Mouse (Mus musculus) hindbrain, embryonic 12.5 days (tissue): ENCODE results near the gene Myzap. TPM values are rescaled to one million over a fixed set of nuclear protein-coding genes. Genes with fewer than 3 reads are reported as not detected.

Experiments
- ATAC-seq: fragments of 200-750 bp; cut with Nextera tagmentation; 2 replicates; pipeline ENCODE4 v1.8.0; 2017; ENCODE audit warnings: moderate TSS enrichment; ENCODE audit not compliant: low FRiP score
- H3K27ac ChIP-seq: fragments of 300-500 bp; sonication (generic); 2 replicates; pipeline ENCODE4 v1.5.1; 2016; ENCODE audit warnings: mild to moderate bottlenecking
- H3K27me3 ChIP-seq: fragments of 300-500 bp; sonication (generic); 2 replicates; pipeline ENCODE4 v1.6.1; 2016; ENCODE audit warnings: mild to moderate bottlenecking
- H3K36me3 ChIP-seq: fragments of 300-500 bp; sonication (generic); 2 replicates; pipeline ENCODE4 v1.6.1; 2016; ENCODE audit warnings: mild to moderate bottlenecking
- H3K4me1 ChIP-seq: fragments of 300-500 bp; sonication (generic); 2 replicates; pipeline ENCODE4 v1.6.1; 2016
- H3K4me2 ChIP-seq: fragments of 300-500 bp; sonication (generic); replicated peaks from 2 replicates; pipeline ENCODE4 v1.6.1; 2016; ENCODE audit warnings: mild to moderate bottlenecking
- H3K4me3 ChIP-seq: fragments of 300-500 bp; sonication (generic); 2 replicates; pipeline ENCODE4 v1.5.1; 2016; ENCODE audit warnings: mild to moderate bottlenecking
- H3K9ac ChIP-seq: fragments of 300-500 bp; sonication (generic); 2 replicates; pipeline ENCODE4 v1.6.1; 2016; ENCODE audit warnings: mild to moderate bottlenecking, moderate library complexity
- H3K9me3 ChIP-seq: fragments of 300-500 bp; sonication (generic); replicated peaks from 2 replicates; pipeline ENCODE4 v1.6.1; 2016; ENCODE audit warnings: mild to moderate bottlenecking
- WGBS: fragments of 180-500 bp; shearing (Covaris S2); methylation state at CpG from one replicate; pipeline ENCODE4 v1.1.7; 2016; 5-methylcytosine and 5-hydroxymethylcytosine counted together
- polyA plus RNA-seq: library from polyadenylated mRNA; unstranded; fragments of >200 nt; fragmentation: Nextera tagmentation; extraction: Ambion mirVana; gene quantifications from 2 replicates; pipeline ENCODE4 v1.2.1, GENCODE M21; 2016

Gene Myzap
- polyA plus RNA-seq, 1 experiment from 2014 or later: 5.5 TPM

DNA sequence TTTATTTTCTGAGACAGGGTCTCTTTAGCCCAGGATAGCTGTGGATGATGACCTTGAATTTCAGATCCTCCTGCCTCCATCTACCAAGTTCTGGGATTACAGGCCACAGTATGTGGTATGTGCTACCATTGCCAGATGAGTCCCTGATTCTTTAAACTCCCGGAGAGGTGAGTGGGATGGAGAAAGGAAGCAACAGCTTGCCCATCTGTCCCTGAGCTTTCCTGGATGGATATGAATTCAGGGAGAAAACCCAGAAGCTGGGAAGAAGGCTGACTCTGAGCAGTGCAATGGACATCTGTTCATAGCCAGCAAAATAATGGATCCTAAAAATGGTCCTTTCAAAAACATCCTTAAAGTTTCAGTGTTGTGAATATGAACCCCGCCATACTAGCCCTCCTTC is 57.1 kb downstream of the Myzap start:
- Histone ChIP-seq H3K9me3 (no peaks in the 10 kb centered on the region), H3K27ac (no peak overlapping the region)
- WGBS: 83% methylated on average over 2 of the region's 2 CpGs

DNA sequence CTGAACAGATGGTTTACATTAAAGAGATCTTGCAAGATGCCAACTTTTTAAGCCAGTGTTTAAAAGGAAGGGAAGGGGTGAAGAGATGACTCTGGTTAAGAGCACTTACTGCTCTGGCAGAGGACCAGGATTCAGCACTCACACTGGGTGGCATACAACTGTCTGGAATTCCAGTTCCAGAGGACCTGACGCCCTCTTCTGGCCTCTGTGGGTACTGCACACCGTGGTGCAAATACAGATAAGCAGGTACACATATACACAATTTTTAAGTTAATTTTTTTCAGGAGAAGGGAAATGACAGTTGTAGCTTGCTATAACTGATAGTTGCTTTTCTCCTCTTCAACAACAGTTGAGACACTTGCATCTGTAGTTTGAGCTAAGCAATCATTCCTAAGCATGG is 62.2 kb downstream of the Myzap start:
- 81% methylated on average over 2 of the region's 2 CpGs for WGBS
- no peak overlapping the region for H3K27ac ChIP-seq
- H3K9me3 ChIP-seq: no peaks in the 10 kb centered on the region
- no peaks in the 10 kb centered on the region for H3K4me1 ChIP-seq
- ATAC-seq: no peak
- no peak overlapping the region for H3K4me3 ChIP-seq
- H3K4me2 ChIP-seq: no peak overlapping the region
- no peaks in the 10 kb centered on the region for H3K27me3 ChIP-seq
- H3K36me3 ChIP-seq: no peaks in the 10 kb centered on the region
- H3K9ac ChIP-seq: no peak overlapping the region

More for the DNA sequence above, 57.1 kb downstream of the Myzap start:
- no peak overlapping the region for H3K4me2 ChIP-seq
- H3K4me3 ChIP-seq: no peak overlapping the region
- no peak for ATAC-seq
- H3K4me1 ChIP-seq: no peaks in the 10 kb centered on the region
- no peaks in the 10 kb centered on the region for H3K27me3 ChIP-seq
- H3K9ac ChIP-seq: no peak overlapping the region
- H3K36me3 ChIP-seq: no peaks in the 10 kb centered on the region

DNA sequence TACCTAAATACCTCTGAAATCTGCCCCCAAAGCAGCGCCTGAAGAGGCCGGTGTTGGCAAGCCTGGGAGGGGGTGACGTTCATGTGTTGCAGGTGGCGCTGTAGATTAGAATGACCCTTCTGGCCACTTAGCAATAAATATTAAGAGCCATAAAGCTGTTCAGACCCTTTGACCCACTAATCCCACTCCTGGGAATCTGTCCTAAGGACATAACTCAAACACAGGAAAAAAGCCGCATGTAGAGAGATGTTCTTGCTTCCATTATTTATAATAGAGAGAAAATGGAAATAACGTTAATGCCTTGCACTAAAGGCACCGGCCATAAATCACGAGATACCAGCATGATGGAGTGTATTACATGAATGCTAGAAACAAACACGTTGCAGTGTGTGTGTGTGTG is 64.7 kb downstream of the Myzap start:
- ATAC-seq: no peak
- 74% methylated on average over 9 of the region's 9 CpGs for WGBS
- Histone ChIP-seq H3K4me1 (no peaks in the 10 kb centered on the region), H3K4me3 (no peak overlapping the region), H3K27me3 (no peaks in the 10 kb centered on the region), H3K4me2 (no peak overlapping the region), H3K36me3 (no peaks in the 10 kb centered on the region), H3K27ac (no peak overlapping the region), H3K9ac (no peak overlapping the region), H3K9me3 (no peaks in the 10 kb centered on the region)

DNA sequence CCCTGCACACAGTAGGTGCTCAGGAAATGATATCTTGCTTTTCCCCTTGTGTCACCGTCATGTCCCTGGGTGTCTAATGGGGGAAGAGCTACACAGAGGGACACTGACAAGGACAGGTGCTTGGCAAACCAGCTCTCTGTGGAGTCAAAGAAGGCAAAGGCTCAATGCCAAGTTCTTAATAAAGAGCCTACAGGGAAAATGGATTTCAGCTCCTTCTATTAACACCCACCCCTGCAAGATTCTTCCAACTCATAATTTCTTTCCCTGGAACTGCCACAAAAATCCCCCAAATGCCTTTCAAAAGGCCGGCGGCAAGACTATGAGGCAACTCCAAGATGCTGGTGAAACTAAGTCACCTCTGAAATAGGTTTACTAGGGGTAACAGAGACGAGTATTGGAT is 68.3 kb downstream of the Myzap start:
- WGBS: 91% methylated on average over 4 of the region's 4 CpGs
- no peaks in the 10 kb centered on the region for H3K36me3 ChIP-seq
- no peak for ATAC-seq
- H3K9ac ChIP-seq: no peak overlapping the region
- H3K27ac ChIP-seq: no peak overlapping the region
- H3K4me3 ChIP-seq: no peak overlapping the region
- no peaks in the 10 kb centered on the region for H3K4me1 ChIP-seq
- H3K27me3 ChIP-seq: no peaks in the 10 kb centered on the region
- no peaks in the 10 kb centered on the region for H3K9me3 ChIP-seq
- H3K4me2 ChIP-seq: no peak overlapping the region

DNA sequence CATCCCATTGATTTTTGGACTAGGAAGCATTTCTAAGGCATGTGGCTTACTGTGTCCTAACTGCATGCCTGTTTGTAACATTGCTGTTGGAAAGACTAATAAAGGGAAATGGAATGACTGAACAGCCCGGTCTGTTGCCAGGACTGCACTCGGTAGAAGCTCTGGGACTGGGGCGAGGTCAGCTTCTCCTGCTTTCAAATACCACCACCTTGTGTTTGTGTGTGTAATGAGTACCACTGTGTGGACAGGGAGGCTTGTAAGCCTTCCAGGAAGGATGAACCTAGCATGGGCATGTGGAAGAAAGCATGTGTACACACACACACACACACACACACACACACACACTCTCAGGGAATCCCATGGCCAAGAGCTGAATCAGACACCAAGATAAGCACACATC is 72.3 kb downstream of the Myzap start:
- no peak overlapping the region for H3K4me2 ChIP-seq
- ATAC-seq: no peak
- H3K9ac ChIP-seq: no peak overlapping the region
- H3K4me1 ChIP-seq: no peaks in the 10 kb centered on the region
- no peaks in the 10 kb centered on the region for H3K36me3 ChIP-seq
- no peaks in the 10 kb centered on the region for H3K9me3 ChIP-seq
- no peaks in the 10 kb centered on the region for H3K27me3 ChIP-seq
- 76% methylated on average over 3 of the region's 3 CpGs for WGBS
- no peak overlapping the region for H3K4me3 ChIP-seq
- no peak overlapping the region for H3K27ac ChIP-seq

DNA sequence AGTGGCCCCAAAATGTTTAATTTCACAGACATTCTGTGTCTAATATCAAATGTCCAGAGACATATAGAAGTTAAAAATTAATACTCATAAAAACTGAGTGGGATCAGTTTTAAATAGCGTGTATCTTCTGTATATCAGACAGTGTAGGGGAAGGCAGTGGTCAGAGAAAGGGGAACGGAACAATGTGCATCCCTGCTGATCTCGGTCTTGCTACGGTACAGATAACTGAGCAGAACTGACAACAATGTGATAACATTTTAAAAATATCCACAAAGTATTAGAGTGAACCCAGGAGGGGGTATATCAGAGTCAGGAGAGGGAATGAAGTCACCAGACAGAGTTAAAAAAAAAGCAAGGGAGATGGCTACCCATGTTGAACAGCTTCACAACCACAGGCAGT is 74.7 kb downstream of the Myzap start:
- Histone ChIP-seq H3K9ac (no peak overlapping the region), H3K9me3 (no peaks in the 10 kb centered on the region), H3K4me2 (no peak overlapping the region), H3K4me1 (no peaks in the 10 kb centered on the region), H3K27me3 (no peaks in the 10 kb centered on the region), H3K27ac (no peak overlapping the region), H3K4me3 (no peak overlapping the region), H3K36me3 (no peaks in the 10 kb centered on the region)
- 95% methylated on average over 4 of the region's 4 CpGs for WGBS
- ATAC-seq: no peak

DNA sequence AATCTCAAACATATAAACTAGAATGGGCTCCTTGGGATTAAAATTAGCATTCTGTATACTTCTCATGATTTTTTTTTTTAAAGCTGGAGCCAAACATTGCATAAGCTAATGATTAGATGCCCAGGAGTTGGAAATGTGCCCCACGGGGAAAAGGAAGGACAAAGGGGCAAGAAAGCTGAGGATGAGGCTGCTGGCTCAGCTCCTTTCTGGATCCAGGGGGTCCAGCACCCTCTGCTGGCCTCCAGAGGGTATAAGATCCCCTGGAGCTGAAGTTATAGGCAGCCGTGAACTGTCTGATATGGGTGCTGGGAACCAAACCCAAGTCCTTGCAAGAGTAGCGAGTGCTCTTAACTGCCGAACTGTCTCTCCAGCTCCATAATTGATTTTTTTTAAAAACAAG is 76.3 kb downstream of the Myzap start:
- no peaks in the 10 kb centered on the region for H3K36me3 ChIP-seq
- ATAC-seq: no peak
- H3K27me3 ChIP-seq: no peaks in the 10 kb centered on the region
- no peaks in the 10 kb centered on the region for H3K4me1 ChIP-seq
- H3K4me3 ChIP-seq: no peak overlapping the region
- no peaks in the 10 kb centered on the region for H3K9me3 ChIP-seq
- no peak overlapping the region for H3K27ac ChIP-seq
- no peak overlapping the region for H3K9ac ChIP-seq
- no peak overlapping the region for H3K4me2 ChIP-seq
- WGBS: 87% methylated on average over 4 of the region's 4 CpGs

DNA sequence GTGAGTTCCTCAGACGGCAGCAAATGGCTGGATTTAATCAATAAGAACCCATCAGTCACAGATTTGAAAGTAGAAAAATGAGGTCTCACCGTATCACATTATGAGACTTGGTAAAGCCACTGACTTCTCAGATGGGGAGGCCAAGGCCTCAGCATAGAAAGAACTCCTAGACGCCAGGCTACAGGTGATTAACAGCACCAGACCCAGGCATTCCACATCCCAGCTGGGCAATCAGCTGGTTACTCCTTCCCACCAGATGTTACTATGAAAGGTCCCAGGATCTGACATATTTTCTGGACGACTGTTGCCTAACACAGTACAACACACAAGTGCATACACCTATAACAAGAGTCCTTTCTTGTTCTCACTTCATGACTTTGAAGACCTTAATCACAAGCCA is 78.6 kb downstream of the Myzap start:
- 77% methylated on average over 4 of the region's 4 CpGs for WGBS
- ATAC-seq: no peak
- Histone ChIP-seq H3K4me1 (no peaks in the 10 kb centered on the region), H3K4me2 (no peak overlapping the region), H3K36me3 (no peaks in the 10 kb centered on the region), H3K27ac (no peak overlapping the region), H3K27me3 (no peaks in the 10 kb centered on the region), H3K9me3 (no peaks in the 10 kb centered on the region), H3K9ac (no peak overlapping the region), H3K4me3 (no peak overlapping the region)

DNA sequence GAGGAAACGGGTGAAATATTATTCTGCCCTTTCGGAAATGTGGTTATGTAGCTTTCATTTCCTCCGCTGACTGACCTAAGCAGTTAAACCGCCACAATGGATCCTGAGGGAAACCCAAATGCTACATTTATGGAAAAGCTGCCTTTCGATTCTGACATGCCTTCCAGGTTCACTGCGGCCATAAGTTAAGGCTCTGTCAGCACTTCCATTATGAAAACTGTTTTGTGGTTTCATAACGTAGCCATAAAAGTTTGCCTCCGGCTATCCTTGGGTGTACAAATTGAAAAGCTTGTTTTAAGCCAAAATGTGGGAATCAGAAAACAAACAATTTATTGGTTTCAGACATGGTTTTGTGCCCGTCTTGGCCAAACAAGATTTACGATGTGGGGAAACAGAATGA is 79.3 kb downstream of the Myzap start:
- Histone ChIP-seq H3K4me2 (no peak overlapping the region), H3K9ac (no peak overlapping the region), H3K9me3 (no peaks in the 10 kb centered on the region), H3K4me3 (no peak overlapping the region), H3K27ac (no peak overlapping the region), H3K27me3 (no peaks in the 10 kb centered on the region), H3K36me3 (no peaks in the 10 kb centered on the region), H3K4me1 (no peaks in the 10 kb centered on the region)
- no peak for ATAC-seq
- WGBS: 85% methylated on average over 10 of the region's 10 CpGs

DNA sequence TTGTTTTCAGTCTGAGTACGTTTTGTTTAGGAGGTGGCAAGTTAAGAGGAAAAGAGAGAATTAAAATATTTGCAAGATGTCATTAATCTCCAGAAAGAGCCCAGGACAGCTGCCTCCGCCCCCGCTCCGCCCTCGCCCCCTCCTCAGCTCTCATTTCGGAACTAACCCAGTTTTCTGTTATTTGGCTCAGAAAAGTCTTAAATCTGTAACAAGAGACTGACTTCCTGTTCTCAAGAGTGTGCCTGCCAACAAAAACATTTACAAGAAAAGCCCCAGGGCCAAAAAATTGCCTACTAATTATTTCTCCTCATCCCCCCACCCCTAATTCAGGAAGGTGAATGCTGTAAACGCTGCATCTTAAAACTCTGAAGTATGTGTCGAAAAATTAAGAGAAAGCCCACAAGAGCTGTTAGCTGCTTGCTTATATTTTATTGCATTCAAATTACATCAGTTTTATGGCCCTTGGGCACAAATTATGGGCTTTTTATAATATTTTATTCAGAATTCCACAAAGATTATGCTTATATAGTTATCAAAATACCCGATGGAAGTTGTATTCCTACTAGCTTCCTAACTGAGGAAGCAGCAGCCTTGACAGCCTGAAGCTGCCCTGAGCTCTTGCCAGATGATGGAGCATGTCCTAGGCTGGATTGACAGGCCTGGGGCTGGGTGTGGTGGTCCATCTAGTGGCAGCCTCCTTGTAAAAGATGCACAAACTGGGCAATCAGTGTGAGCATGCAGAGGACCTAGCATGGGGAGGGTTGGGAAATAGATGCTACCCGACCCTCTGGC is 93.6 kb downstream of the Myzap start:
- Histone ChIP-seq H3K27me3 (no peaks in the 10 kb centered on the region), H3K4me2 (no peak overlapping the region), H3K9me3 (no peaks in the 10 kb centered on the region), H3K4me3 (no peak overlapping the region), H3K27ac (no peak overlapping the region), H3K4me1 (0 out of 2 replicates have a peak, but pooled peaks cover 2% of the 10 kb centered on the region), H3K36me3 (no peaks in the 10 kb centered on the region), H3K9ac (no peak overlapping the region)
- 69% methylated on average over 10 of the region's 10 CpGs for WGBS
- ATAC-seq: no peak

DNA sequence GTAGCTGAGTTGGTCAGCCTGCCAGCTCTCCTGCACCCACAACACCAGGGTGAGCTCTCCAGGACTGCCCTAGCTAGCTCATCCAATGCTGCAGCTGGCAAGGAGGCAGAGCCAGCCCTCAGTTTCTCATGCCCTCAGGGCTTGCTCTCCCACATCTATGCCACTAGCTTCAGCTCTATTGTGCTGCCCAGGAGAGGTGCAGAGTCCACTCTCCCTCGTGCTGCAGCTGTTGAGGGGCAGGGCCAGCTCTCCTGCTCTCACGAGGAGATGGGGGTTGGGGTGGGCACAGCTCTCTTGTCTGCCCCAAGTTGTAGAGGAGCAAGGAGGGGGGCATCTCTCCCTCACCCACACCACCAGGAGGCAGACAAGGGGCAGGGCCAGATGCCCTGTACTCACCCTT is 95.5 kb downstream of the Myzap start:
- Histone ChIP-seq H3K4me1 (no peaks in the 10 kb centered on the region), H3K9ac (no peak overlapping the region), H3K4me3 (no peak overlapping the region), H3K27me3 (no peaks in the 10 kb centered on the region), H3K9me3 (no peaks in the 10 kb centered on the region), H3K27ac (no peak overlapping the region), H3K4me2 (no peak overlapping the region), H3K36me3 (no peaks in the 10 kb centered on the region)
- WGBS: 39% methylated on average over 2 of the region's 2 CpGs
- ATAC-seq: no peak

DNA sequence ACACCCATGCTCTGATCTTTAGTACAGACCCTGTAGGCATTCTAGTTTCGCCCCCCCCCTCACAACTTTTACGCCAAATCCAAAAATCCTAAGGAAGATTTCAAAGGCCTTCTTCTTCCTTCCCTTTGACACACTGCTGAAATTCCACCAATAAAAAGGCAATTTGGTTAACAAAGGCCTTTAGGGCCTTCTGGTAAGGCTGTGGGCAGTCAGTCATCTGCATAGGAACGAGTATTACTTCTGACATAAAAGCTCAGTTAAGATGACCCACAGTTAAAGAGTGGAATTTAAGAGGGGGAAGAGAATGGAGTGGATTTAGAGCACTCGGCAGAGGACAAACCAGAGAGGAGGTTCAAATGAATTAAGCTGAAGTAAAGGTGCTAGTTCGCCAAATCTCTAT is 98.4 kb downstream of the Myzap start:
- WGBS: 56% methylated on average over 5 of the region's 5 CpGs
- no peak overlapping the region for H3K4me2 ChIP-seq
- no peaks in the 10 kb centered on the region for H3K27me3 ChIP-seq
- no peak overlapping the region for H3K4me3 ChIP-seq
- H3K4me1 ChIP-seq: peaks cover 5% of the 10 kb centered on the region; the same call in 1 of the 2 replicates
- no peaks in the 10 kb centered on the region for H3K36me3 ChIP-seq
- no peak overlapping the region for H3K9ac ChIP-seq
- no peak overlapping the region for H3K27ac ChIP-seq
- no peaks in the 10 kb centered on the region for H3K9me3 ChIP-seq
- no peak for ATAC-seq

DNA sequence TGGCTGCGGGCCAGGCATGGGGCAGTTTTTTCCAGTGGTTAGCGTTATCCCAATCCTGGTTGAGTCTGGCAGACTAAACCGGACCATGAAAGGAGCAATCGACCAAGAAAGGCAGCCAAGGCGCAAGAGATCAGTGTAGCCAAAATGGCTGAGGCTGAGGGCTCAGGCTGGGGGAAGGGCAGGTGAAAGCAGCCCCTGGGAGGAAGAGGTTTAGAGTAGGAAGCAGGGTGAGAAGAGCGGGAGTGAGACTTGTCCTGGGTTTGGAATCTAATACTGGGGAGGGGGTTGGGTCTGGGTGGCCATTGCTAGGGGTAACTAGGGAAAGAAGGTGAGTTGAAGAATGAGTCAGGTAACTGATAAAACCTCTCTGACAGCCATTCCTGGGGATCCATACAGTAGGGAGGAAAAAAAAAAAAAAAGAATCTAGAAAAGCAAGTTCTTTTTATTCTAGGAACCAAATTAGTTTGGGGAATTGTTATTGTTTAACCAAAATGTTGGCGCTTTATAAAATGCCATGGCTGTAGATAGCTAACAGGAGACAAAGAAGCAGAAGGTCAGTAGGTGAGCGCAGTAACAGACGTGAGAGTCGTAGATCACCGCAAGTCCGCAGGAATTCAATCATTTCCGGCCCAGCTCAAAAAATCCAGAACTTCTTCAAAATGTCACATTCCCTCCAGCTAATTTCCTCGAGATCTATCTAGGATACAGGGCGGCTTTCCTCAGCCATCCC is 99.7 kb downstream of the Myzap start:
- peaks cover 5% of the 10 kb centered on the region; the same call in 1 of the 2 replicates for H3K4me1 ChIP-seq
- 85% methylated on average over 15 of the region's 15 CpGs for WGBS
- no peak overlapping the region for H3K9ac ChIP-seq
- H3K4me3 ChIP-seq: no peak overlapping the region
- no peaks in the 10 kb centered on the region; the same call in 1 of the 2 replicates for H3K27me3 ChIP-seq
- ATAC-seq: no peak
- H3K9me3 ChIP-seq: no peaks in the 10 kb centered on the region
- no peak overlapping the region for H3K4me2 ChIP-seq
- no peak overlapping the region for H3K27ac ChIP-seq
- H3K36me3 ChIP-seq: no peaks in the 10 kb centered on the region
